Mouse (Mus musculus): ENCODE data around the gene Prm3. TPM values are rescaled to one million over a fixed set of nuclear protein-coding genes. Genes with fewer than 3 reads are reported as not detected.
"Not testable (repeated sequence)": the region's sequence is repeated elsewhere in the genome, so short reads cannot be mapped to it uniquely, and the experiment has no call there.

Prm3 gene
- total RNA-seq, 4 experiments from 2014 or later = not detected

DNA sequence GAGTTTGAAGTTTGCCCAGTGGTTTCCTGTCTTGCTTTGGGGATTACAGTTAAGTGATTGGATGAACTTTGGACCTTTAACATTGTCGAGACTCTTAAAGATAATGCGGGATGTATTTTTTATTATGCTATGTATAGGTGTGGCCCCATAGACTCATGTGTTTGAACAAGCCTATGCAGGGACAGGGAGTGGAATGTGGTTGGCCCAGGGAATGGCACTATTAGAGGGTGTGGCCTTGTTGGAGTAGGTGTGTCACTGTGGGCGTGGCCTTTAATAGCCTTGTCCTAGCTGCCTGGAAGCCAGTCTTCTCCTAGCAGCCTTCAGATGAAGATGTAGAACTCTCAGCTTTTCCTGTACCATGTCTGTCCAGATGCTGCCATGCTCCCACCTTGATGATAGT, 11.7 kb upstream of the Prm3 start:
- not testable (repeated sequence) for DNase-seq (ENCODE audit: low spot score in 2 of 2)

DNA sequence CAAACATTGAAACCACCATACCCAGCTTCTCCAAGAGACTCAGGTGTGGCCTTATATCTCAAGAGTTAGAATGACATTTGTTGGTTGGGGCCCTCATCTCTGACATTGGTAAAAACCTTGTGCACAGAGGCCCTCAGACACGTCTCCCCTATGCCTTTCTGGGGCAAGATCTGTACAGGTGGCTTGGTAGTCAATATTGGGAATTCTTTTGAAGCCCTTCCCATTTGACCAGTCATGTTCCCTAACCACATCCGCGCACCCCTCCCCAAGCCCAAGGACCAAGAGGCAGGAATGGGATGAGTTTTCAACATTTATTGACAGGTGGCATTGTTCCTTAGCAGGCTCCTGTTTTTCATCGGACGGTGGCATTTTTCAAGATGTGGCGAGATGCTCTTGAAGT, 5.3 kb upstream of the Prm3 start, which contains the start of gene Prm2:
TSS of gene Prm2 (minus strand) at position 101 of the 400 bp plus-strand sequence.
- no peak for DNase-seq (ENCODE audit: low spot score in 2 of 2)

DNA sequence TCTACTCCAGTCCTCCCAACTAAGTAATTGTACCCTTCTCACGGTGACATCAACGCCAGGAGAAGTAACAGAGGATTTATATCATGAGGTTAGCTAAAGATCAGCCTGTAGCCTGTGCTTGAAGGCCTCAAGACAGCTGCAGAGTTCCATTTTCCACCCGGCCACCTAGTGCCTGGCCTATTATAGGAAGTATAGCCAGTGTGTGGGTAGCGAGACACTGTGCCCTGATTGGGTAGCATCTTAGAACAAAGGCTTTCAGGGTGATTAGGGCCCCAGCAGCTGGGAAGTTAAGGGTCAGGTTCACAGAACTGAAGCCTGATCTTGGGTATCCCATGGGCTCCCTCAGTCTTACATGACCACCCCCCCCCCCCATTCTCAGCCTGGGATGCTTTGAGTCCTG, 1.8 kb downstream of the Prm3 start:
- no peak for DNase-seq (ENCODE audit: low spot score in 2 of 2)

DNA sequence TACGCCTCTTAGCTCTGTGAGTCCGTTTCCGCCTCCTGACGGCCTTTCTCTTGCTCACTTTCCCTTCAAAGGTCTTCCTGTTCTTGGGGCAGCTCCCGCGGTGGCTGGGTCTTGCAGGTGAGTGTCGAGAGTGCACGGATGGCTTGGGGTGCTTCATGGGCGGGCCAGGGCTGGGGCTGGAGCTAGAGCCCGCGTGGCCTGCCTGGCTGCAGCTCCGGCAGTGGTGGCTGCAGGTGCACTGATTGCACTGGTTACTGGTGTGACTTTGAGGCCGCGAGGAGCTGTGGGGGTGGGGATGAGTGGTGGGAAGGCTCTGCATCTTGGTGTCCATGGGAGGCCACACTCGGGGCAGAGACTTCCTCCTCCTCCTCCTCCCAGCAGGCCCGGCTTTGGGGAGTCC, 2.4 kb downstream of the Prm3 start, which contains the start of gene Tnp2:
TSS of gene Tnp2 (minus strand) at position 390 of the 400 bp plus-strand sequence.
- DNase-seq (ENCODE audit: low spot score in 2 of 2) = no peak

DNA sequence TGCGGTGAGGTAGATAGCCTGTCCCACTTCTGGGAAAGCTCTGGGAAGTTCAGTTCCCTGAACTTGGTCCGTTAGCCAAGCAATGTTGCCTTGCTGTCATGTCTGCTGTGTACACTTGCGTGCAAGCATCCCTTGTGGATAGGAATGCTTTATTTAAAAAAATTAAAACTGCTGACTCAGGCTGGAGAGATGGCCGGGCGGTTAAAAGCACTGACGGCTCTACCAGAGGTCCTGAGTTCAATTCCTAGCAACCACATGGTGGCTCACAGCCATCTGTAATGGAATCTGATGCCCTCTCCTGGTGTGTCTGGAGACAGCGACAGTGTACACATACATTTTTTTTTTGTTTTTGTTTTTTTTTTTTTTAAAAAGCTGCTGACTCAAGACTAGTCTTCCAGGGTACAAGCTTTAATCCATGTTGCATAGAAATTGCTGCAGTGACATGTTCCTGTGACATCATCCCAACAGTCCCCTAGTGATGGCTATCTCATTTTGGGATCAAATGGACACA, 3.1 kb downstream of the Prm3 start:
- DNase-seq (ENCODE audit: low spot score in 2 of 2) = no peak

DNA sequence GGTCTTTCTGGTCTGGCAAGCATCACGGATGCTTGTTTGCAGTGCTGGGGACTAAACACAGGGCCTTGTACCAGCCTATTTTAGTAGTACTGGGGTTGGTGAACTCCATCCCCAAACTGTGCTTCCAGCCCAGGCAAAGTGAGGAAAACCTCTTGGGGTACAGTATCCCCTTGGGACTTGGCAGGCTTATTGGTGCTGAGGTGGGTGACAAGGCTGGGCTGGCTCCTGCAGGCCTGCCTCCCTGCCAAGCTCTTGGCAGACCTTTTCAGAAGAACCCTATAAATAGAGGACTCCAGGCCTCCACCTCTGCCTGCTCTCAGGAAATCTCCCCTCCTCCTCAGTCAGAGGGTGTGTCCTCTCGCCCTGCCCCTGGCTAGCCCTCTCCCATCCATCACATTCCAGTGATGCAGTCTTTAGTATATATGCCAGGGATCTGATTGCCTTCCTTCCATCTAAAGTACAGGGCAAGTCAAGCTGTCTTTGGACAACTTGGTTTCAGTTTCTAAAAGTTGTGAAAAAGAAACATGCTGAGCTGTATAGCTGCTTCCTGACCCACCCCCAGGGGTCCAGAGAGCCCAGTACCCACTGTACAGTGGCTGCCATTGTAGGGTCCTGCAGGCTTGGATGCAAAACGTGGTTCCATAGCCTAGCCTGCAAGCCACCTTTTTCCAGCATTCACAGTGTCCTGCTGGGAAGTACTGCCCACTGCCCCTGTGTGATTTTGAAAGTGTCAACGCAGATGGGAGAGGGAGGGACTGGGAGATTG, 3.7 kb downstream of the Prm3 start:
- no peak for DNase-seq (ENCODE audit: low spot score in 2 of 2)

DNA sequence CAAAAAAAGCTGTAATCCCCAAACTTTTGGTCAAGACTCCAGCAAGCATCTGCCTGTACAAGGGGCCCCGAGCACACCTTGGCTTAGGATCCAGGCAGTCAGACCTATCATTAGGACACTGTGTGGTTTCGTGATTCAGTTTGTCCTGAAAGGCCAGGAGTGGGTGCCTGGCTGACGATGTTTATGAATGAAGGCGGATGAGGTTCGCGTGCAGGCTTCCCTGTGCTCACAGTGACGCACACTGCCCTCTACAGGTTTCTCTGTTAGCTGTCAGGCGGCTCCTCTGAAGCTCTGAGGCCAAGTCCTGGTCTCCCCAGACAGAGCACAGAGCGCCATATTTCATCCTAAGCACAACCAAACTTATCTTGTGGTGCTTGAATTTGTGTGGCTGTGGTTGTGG, 4.4 kb downstream of the Prm3 start:
- peak; percentile 43 to 68 for DNase-seq (ENCODE audit: low spot score in 2 of 2)

DNA sequence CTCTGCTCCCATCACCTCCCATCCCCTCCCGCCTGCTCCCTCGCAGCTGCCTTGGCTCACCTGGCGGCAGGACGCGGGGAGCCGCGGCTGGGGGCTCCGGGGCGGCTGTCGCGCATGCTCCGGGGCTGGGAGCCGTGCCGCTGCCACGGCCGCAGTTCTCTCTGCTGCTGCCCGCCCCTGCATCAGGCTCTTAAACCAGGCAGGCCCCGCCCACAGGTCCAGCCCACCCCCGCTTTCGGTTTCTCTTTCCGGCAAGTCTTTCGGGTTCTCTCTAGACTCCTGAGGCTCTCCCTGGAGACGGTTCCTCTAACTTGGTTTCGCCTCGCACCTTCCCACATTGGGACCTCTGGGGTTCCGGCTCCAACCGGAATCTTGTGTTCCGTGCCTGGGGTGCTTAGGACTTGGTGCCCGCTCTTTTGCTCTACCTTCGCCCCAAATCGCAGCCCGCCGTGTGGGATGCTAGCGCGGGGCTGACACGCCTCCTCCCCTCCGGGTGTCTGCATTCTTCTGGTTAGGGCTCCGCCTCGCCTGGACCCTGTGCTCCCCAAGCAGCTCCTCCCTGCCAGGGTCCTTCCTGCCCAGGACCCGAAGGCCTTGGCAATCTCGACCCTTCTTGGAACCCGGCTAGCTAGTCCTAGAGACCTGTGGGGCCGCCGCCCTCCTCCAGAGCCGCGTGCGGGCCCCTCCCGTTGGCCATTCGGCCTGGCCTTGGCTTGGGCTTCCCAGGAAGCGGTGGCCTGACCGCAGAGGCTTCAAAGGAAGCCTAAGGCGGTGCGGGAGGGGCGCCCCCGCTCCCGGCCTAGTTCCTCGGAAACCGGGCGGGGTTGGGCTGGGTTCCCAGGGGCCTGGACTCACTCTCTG, 5.1 kb downstream of the Prm3 start, which contains the start of gene Socs1:
TSS of gene Socs1 (minus strand) at position 166 of the 861 bp plus-strand sequence.
- DNase-seq (ENCODE audit: low spot score in 2 of 2) = peak; percentile 59 to 80

DNA sequence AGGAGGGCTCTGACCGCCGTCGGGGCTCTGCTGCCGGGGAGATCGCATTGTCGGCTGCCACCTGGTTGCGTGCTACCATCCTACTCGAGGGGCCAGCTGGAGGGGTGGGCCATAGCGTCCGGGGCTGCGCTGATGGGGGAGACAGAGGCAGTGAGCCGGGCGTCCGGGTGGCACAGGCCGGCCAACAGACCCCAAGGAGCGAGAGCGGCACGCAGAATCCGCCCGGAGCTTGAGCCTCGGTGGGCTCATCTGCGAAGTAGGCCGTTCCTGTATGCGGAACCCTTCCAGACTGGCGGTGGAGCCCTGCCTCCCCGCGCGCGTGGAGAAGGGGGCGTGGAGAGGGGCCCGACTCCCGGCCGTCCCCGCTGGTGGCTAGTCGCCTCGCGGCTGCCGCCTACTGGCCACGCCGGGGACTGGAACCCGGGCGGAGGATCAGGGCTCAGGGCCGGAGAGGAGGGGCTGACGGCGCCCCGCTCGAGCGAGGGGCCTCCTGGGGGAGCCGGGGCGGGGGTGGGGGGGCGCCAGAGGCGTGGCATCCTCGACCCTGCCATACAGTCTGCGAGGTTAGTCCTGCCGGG, 5.8 kb downstream of the Prm3 start:
- DNase-seq (ENCODE audit: low spot score in 2 of 2) = peak; percentile 62 to 82

DNA sequence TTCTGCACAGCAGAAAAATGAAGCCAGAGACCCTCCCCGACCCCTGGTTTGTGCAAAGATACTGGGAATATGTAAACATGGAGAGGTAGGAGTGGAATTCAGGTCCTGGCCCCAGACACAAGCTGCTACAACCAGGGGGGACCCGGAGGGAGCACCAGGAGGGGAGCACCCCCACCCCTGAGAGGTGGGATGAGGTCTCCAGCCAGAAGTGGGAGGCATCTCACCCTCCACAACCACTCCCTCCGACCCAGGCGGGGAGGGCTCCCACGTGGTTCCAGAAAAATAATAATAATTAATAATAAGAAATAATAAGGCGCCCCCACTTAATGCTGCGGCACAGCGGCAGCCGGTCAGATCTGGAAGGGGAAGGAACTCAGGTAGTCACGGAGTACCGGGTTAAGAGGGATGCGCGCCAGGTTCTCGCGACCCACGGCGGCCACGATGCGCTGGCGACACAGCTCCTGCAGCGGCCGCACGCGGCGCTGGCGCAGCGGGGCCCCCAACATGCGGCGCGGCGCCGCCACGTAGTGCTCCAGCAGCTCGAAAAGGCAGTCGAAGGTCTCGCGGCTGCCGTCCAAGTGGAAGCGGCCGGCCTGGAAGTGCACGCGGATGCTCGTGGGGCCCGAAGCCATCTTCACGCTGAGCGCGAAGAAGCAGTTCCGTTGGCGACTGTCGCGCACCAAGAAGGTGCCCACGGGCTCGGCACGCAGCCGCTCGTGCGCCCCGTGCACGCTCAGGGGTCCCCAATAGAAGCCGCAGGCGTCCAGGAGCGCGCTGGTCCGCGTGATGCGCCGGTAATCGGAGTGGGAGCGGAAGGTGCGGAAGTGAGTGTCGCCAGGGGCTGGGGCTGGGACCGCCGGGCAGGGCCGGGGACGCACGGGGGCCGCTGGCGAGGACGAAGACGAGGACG, 6.6 kb downstream of the Prm3 start:
- DNase-seq (ENCODE audit: low spot score in 2 of 2) = peak; percentile 19 to 30

DNA sequence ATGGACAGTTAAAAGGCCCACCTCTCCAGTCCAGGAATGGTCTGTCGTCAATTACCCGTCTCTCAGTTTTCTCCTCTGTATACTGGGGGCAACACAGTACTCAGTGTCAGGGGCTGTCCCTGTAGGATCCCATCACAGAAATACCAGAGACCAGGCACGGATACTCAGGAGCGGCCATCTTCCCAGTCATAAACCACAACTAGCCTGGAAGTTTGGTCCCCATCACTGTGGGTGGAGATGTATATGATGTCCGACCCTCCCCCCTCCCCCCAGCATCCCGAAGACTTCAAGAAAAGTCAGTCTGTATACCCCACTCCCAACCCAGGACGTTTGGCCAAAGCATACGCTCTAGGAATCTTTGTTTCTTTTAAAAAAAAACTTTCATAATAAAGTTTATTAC, 7.3 kb downstream of the Prm3 start:
- no peak for DNase-seq (ENCODE audit: low spot score in 2 of 2)

DNA sequence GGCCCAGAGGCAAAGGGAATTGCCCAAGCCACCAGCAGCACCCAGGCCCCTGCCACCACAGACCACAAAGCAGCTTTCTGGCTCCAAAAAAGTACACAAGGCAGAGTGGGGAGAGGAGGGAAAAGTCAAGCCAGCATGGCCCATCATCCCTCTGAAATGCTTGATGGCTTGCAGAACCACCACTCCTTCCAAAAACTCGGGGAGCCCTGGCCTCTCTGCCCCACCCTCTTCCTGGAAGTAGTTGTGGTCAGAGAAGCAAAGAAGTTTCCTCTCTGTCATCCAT, 7.6 kb downstream of the Prm3 start:
- no peak for DNase-seq (ENCODE audit: low spot score in 2 of 2)

DNA sequence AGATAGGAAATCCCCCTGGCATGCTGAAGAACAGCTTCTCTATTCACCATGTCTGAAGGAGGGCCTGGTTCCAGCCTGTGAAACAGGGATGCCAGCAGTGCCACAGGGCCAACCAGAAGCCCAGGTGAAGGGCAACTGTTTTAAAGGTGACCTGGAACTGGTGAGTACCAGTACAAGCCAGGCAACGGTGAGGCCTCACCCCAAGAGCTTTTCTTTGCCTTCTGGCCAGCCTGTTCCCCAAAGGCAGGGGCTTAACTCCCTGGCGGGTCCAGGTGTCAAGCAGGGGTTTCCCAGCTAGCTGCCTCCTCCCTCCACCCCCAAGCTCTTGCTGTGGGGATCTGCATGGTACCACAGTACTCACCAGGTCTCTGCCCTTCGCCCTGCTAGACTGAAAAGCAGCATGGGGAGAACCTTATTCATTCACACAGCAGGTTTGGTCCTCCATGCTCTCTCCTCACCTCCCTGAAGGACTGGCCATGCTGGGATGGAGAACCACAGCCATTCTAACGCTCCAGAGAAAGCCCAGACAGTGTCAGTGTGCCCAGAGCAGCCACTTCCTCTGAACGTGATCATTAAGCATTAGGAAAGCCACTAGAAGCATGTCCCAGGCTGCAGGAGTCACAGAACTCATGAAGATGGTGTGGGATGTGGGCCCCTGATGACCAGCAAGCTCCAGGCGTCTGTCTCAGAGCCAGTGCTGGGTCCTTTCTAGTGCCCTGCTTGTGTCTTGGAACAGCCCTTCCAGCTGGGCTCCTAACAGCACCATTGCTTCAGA, 8.2 kb downstream of the Prm3 start:
- no peak for DNase-seq (ENCODE audit: low spot score in 2 of 2)

DNA sequence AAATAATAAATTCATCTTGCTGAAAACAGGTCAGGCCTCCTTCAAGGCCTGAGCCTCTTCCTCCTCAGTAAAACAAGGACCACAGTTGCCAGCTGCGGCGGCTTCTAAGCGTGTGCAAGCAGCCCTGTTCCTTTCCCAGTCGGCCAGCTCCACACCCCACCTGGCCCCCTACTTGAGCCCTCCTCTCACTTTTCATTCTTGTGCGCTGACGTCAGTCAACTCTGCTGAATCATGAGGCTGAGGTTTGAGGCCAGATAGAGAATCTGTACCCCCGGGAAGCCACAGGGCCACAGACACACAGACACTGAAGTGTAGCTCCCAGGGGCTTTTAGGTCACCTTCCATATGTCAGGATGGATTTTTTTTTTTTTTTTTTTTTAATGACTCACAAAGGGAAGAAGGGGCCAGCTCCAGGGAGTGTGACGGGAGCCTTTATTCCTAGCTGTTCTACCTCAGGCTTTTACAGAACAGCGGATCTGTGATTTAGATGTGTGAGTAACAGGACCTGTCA, 8.8 kb downstream of the Prm3 start:
- DNase-seq (ENCODE audit: low spot score in 2 of 2) = no peak

DNA sequence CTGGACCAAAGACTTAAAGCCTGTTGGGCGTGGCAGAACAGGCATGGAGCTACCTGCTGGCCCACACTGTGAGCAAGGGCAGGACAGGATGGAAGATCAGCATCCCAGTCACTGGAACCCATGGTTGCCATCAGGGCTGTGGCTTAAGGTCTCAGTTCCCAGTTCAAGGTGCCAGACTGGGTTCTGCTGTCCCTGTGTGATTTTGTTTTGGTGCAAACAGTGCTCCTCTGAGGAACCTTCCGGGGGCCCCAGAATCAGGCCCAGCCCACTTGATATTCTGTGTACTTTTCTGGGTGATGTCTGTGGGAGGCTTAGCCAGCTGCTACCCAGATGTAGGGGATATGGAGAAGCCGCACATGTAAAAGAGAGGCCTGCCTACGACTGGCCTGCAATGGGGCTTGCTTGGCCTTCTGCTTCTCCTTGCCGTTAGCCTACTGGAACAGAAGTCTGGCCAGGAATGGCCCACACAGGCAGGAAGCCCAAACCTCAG, 10.0 kb downstream of the Prm3 start:
- DNase-seq (ENCODE audit: low spot score in 2 of 2) = no peak

DNA sequence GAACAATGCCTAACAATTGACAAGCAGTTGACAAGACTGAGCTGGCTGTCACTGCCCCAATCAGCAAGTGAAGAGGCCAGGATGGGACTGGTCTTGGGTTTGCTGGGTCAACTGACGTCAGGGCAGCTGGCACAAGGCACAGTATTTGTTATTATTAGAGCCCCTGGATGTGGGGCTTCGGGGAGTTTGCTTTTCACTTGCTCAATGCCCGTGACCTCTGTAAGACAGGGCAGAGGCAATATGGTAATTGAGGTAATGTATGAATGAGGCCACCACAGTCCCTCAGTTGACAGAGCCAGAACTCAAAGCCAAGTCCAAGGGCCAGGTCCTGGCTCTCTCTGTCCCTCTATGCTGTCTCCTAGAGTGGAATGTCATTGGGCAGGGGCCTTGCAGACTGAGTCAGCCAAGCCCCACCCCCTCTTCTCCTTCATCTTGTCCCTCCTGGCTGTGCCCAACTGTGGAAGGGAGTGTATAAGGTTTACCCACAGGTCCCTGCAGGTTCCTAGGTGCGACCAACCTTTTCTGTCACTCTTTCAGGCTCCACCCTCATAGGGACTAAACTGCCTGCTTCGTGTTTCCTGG, 13.0 kb downstream of the Prm3 start:
- DNase-seq (ENCODE audit: low spot score in 2 of 2) = no peak

DNA sequence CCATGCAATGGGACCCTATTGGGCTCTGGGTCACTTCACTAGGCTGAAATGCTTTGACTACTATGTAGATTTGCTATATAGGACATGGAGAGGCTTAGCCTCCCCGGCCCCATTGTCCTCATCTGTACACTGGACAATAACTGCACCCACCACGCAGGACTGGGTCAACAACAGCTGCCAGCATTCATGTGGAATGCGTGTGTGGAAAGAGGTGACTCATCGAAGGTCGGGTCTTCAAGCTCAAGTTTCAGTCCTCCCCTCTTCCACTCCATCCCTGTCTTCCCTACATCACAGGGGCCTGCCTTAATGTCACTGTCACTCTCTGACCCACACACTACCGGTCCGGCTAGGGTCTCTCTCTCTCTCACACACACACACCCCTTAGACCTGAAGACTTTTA, 14.4 kb downstream of the Prm3 start:
- no peak for DNase-seq (ENCODE audit: low spot score in 2 of 2)

DNA sequence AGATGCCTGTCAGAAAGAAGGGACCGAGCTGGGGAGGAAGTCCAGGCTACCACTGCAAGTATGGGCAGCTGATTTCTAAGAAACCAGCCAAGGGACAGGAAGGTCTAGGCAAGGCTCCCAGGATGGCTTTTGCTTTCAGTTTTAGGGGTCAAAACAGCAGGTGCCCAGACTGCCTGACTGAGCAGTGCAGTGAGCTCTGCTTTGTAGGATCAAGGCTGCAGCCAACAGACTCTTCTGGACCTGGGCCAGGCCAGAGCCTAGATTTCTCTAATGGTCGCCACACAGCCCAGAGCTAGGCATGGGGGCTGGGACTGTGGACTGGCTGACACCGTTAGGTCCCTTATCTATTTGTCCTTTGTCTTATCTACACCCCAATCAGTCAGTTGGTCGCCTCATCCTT, 16.0 kb downstream of the Prm3 start:
- no peak for DNase-seq (ENCODE audit: low spot score in 2 of 2)

DNA sequence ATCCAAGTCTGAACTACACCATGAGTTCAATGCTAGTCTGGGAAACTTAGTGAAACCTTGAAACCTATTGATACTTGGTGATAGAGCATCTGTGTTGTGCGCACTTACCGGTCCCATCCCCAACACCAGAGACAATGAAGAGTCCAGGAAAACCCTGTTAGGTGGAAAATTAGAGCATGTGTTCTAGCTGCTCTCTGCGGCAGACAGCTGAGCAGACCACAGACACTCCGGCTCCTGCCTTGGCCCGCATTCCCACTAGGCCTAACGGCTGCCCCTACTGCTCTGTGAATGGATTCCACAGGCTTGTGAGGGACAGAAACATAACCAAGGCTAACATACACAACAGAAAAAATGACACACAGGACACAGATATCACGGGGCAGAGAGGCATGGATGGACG, 17.2 kb downstream of the Prm3 start:
- no peak for DNase-seq (ENCODE audit: low spot score in 2 of 2)

Measured in left cerebral cortex, adult 8-10 months (tissue).